Mouse (Mus musculus) adrenal gland, postnatal 14 days (tissue): ENCODE results near the gene Klrb1f. TPM values are rescaled to one million over a fixed set of nuclear protein-coding genes. Genes with fewer than 3 reads are reported as not detected.

ENCODE experiments used
- total RNA-seq: library from RNA; stranded (reverse); gene quantifications from 2 replicates; pipeline ENCODE4 v1.2.3, GENCODE M21; 2021

The Klrb1f gene
- total RNA-seq, 1 experiment from 2014 or later: not detected

Other genes with a start within 250 kb of the Klrb1f start
- gene Gm44511, start 219.6 kb upstream of the Klrb1f start, total RNA-seq: not detected in 2 replicates
- 1.5 TPM in 1 of 2 replicates, not detected in the other for gene Klrb1b, start 219.6 kb upstream of the Klrb1f start, total RNA-seq
- gene Clec2i, start 158.3 kb upstream of the Klrb1f start, total RNA-seq: 0.22 and 1.7 TPM in 2 replicates
- gene BC035044, start 154.8 kb upstream of the Klrb1f start, total RNA-seq: 0.93 and 2.6 TPM in 2 replicates
- 4.5 and 6.0 TPM in 2 replicates for gene Clec2g, start 111.5 kb upstream of the Klrb1f start, total RNA-seq
- gene Clec2e, start 55.0 kb downstream of the Klrb1f start, total RNA-seq: not detected in 2 replicates
- gene Clec2d, start 134.7 kb downstream of the Klrb1f start, total RNA-seq: 86.4 and 109 TPM in 2 replicates
- gene Cd69, start 229.5 kb downstream of the Klrb1f start, total RNA-seq: 0.56 and 4.0 TPM in 2 replicates